29 mouse cellular contexts compared by ENCODE assay signal in genomic region chr3:111166698-111167097, GRCm38 (mm10).
A peak's percentile ranks its signal among the peaks of the same experiment; 100 is the strongest.
DNase-seq lines count a peak whose midpoint lies in the region; ATAC-seq and TF ChIP-seq lines count a peak whose summit lies in the region.
"Had no signal": no experiment of that assay in that cellular context is flagged by ENCODE, and none has a peak within 500 bp of the region (broad histone marks: within the 10 kb centered on the region; RNA-seq: fewer than 3 reads in every experiment).

No protein-coding gene starts in this region.

- H3K27ac ChIP-seq in left cerebral cortex, adult 2 months = peak overlapping the region; percentile 40; the same call in 1 of the 2 replicates
- H3K27ac ChIP-seq in forebrain, embryonic 13.5 days = no peak overlapping the region
- H3K27ac ChIP-seq: embryonic facial prominence, embryonic 10.5 days; embryonic facial prominence, embryonic 13.5 days; forebrain, embryonic 12.5 days; gastrocnemius, adult 2 months; hindbrain, embryonic 12.5 days; hindbrain, embryonic 15.5 days had no signal

- no peak overlapping the region for H3K4me2 ChIP-seq in forebrain, embryonic 13.5 days
- H3K4me2 ChIP-seq: embryonic facial prominence, embryonic 13.5 days; forebrain, embryonic 12.5 days; heart, embryonic 11.5 days; hindbrain, embryonic 12.5 days; hindbrain, embryonic 15.5 days had no signal

- no peak overlapping the region for H3K4me3 ChIP-seq in left cerebral cortex, adult 2 months
- no peak overlapping the region for H3K4me3 ChIP-seq in forebrain, embryonic 13.5 days
- H3K4me3 ChIP-seq: embryonic facial prominence, embryonic 10.5 days; embryonic facial prominence, embryonic 13.5 days; erythroblast, embryonic 14.5 days; forebrain, embryonic 12.5 days; gastrocnemius, adult 2 months; hindbrain, embryonic 12.5 days; hindbrain, embryonic 15.5 days had no signal

- H3K36me3 ChIP-seq in forebrain, embryonic 13.5 days (ENCODE audit: poor library complexity, severe bottlenecking) = no peaks in the 10 kb centered on the region
- H3K36me3 ChIP-seq: embryonic facial prominence, embryonic 10.5 days; embryonic facial prominence, embryonic 13.5 days; forebrain, embryonic 12.5 days; G1E; hindbrain, embryonic 12.5 days; hindbrain, embryonic 15.5 days had no signal

- no peaks in the 10 kb centered on the region for H3K4me1 ChIP-seq in forebrain, embryonic 13.5 days
- H3K4me1 ChIP-seq: embryonic facial prominence, embryonic 10.5 days; embryonic facial prominence, embryonic 13.5 days; forebrain, embryonic 12.5 days; hindbrain, embryonic 12.5 days; hindbrain, embryonic 15.5 days had no signal

- WGBS in forebrain, embryonic 13.5 days = 90% methylated on average over 3 of the region's 3 CpGs

- intact Hi-C loops in left cerebral cortex, adult 2 months (cut with DNase I) = no loop called here

- TF ChIP-seq CTCF in left cerebral cortex, adult 2 months (IDR thresholded peaks at IDR 0.05) = no peak

- no peak for ATAC-seq in forebrain, embryonic 13.5 days
- ATAC-seq: forebrain, embryonic 16.5 days; Patski had no signal

- DNase-seq in frontal cortex, adult 2 months (ENCODE audit: extremely low spot score in 1 of 2, low spot score in 1 of 2) = peak; percentile 5 to 13
- DNase-seq in frontal cortex, postnatal 14 days (ENCODE audit: low spot score in 2 of 2) = no peak
- DNase-seq in right cerebral cortex, adult 18-20 months = peak; percentile 12
- DNase-seq in right cerebral cortex, postnatal 14 days = no peak
- DNase-seq in left cerebral cortex, adult 2 months (ENCODE audit: extremely low spot score in 1 of 2, low spot score in 2 of 2) = no peak
- peak; percentile 48 for DNase-seq in telencephalon, adult 2 months (ENCODE audit: low read depth, low spot score)
- DNase-seq: adrenal gland, postnatal 10 days; adrenal gland, postnatal 36 days; B cell, adult 2 months; cerebellum, adult 11 months; cerebellum, adult 2 months; cerebellum, adult 9-11 months; cerebellum, postnatal 36 days; embryo, embryonic 11 days; gastrocnemius, adult 2 months; gastrocnemius, postnatal 14 days; heart, adult 11 months had no signal

- H3K9me3 ChIP-seq in forebrain, embryonic 13.5 days (replicated peaks) = no peaks in the 10 kb centered on the region
- H3K9me3 ChIP-seq: embryonic facial prominence, embryonic 10.5 days; embryonic facial prominence, embryonic 13.5 days; forebrain, embryonic 12.5 days; G1E; hindbrain, embryonic 12.5 days; hindbrain, embryonic 15.5 days had no signal

- H3K9ac ChIP-seq in forebrain, embryonic 13.5 days = no peak overlapping the region
- H3K9ac ChIP-seq: embryonic facial prominence, embryonic 13.5 days; forebrain, embryonic 12.5 days; hindbrain, embryonic 12.5 days; hindbrain, embryonic 15.5 days had no signal

- no peaks in the 10 kb centered on the region for H3K27me3 ChIP-seq in forebrain, embryonic 13.5 days
- H3K27me3 ChIP-seq: CH12.LX; embryonic facial prominence, embryonic 13.5 days; forebrain, embryonic 12.5 days; hindbrain, embryonic 12.5 days; hindbrain, embryonic 15.5 days; Patski had no signal

Comparison
In these comparisons a context has a peak if more than half of its experiments do, and no peak if none do; other contexts are left out.
1. DNase-seq: peak in frontal cortex, adult 2 months (2 of 2), right cerebral cortex, adult 18-20 months (single experiment) and telencephalon, adult 2 months (single experiment); none in frontal cortex, postnatal 14 days (0 of 2), right cerebral cortex, postnatal 14 days (single experiment) and left cerebral cortex, adult 2 months (0 of 2).